Mouse (Mus musculus) intestine, postnatal 0 days (tissue): ENCODE data around the gene Sbpl. TPM values are rescaled to one million over a fixed set of nuclear protein-coding genes. Genes with fewer than 3 reads are reported as not detected.

Experiments
- ATAC-seq: fragments of 200-750 bp; cut with Nextera tagmentation; 2 replicates; pipeline ENCODE4 v1.8.0; 2017; ENCODE audit warnings: mild to moderate bottlenecking, moderate TSS enrichment, moderate library complexity
- H3K27ac ChIP-seq: fragments of 300-500 bp; sonication (generic); 2 replicates; pipeline ENCODE4 v1.5.1; 2014; ENCODE audit warnings: mild to moderate bottlenecking, low read depth, low read length, moderate library complexity
- H3K27me3 ChIP-seq: fragments of 300-500 bp; sonication (generic); replicated peaks from 2 replicates; pipeline ENCODE4 v1.6.1; 2014; ENCODE audit warnings: low read length, mixed read lengths; ENCODE audit not compliant: control insufficient read depth, insufficient read depth
- H3K36me3 ChIP-seq: fragments of 300-500 bp; sonication (generic); 2 replicates; pipeline ENCODE4 v1.6.1; 2014; ENCODE audit warnings: mild to moderate bottlenecking, moderate library complexity; ENCODE audit not compliant: control insufficient read depth, insufficient read depth
- H3K4me1 ChIP-seq: fragments of 300-500 bp; sonication (generic); replicated peaks from 2 replicates; pipeline ENCODE4 v1.6.1; 2014; ENCODE audit warnings: antibody characterized with exemption, low read length, mixed read lengths; ENCODE audit not compliant: control insufficient read depth, insufficient read depth
- H3K4me2 ChIP-seq: fragments of 300-500 bp; sonication (generic); replicated peaks from 2 replicates; pipeline ENCODE4 v1.6.1; 2014; ENCODE audit warnings: low read depth, mild to moderate bottlenecking, moderate library complexity
- H3K4me3 ChIP-seq: fragments of 300-500 bp; sonication (generic); 2 replicates; pipeline ENCODE4 v1.5.1; 2014; ENCODE audit warnings: low read depth, low read length
- H3K9ac ChIP-seq: fragments of 300-500 bp; sonication (generic); 2 replicates; pipeline ENCODE4 v1.6.1; 2014; ENCODE audit warnings: mild to moderate bottlenecking, low read depth, low read length
- H3K9me3 ChIP-seq: fragments of 300-500 bp; sonication (generic); 2 replicates; pipeline ENCODE4 v1.6.1; 2016; ENCODE audit warnings: mixed run types; ENCODE audit not compliant: control insufficient read depth
- CTCF ChIP-seq: sonication (generic); IDR thresholded peaks from 2 replicates; pipeline ENCODE4 v1.5.1; 2016; ENCODE audit warnings: low read depth, mild to moderate bottlenecking, control low read depth, antibody characterized with exemption, moderate library complexity
- WGBS: fragments of 180-500 bp; shearing (Covaris S2); extraction: QIAGEN DNeasy Blood & Tissue Kit; methylation state at CpG from one replicate; pipeline ENCODE4 v1.1.7; 2014; 5-methylcytosine and 5-hydroxymethylcytosine counted together
- polyA plus RNA-seq: library from polyadenylated mRNA; unstranded; fragments of >200 nt; fragmentation: Nextera tagmentation; extraction: Ambion mirVana; gene quantifications from 2 replicates; pipeline ENCODE4 v1.2.1, GENCODE M21; 2015

Gene Sbpl
- not detected in 2 replicates for polyA plus RNA-seq

GRCm38 (mm10) chr17:23955174-23955573, at the start of gene Sbpl:
Gene Sbpl (minus strand): TSS chr17:23955274.
- H3K36me3 ChIP-seq: no peaks in the 10 kb centered on the region
- no peak within 1 kb of the TSS for H3K27ac ChIP-seq
- H3K4me3 ChIP-seq: no peak within 1 kb of the TSS
- no peaks in the 10 kb centered on the region for H3K27me3 ChIP-seq
- no peaks in the 10 kb centered on the region for H3K9me3 ChIP-seq
- no peak for ATAC-seq
- H3K4me2 ChIP-seq: no peak within 1 kb of the TSS
- no peak within 1 kb of the TSS for H3K9ac ChIP-seq
- 76% methylated on average over 5 of the region's 5 CpGs for WGBS
- TF ChIP-seq CTCF: no peak
- H3K4me1 ChIP-seq: no peaks in the 10 kb centered on the region

GRCm38 (mm10) chr17:24004071-24004665, 49.1 kb upstream of the Sbpl start:
- Histone ChIP-seq H3K4me1 (peaks cover 12% of the 10 kb centered on the region; the same call in 1 of the 2 replicates), H3K9me3 (no peaks in the 10 kb centered on the region), H3K4me2 (no peak overlapping the region), H3K27ac (no peak overlapping the region), H3K36me3 (no peaks in the 10 kb centered on the region), H3K4me3 (no peak overlapping the region), H3K27me3 (no peaks in the 10 kb centered on the region), H3K9ac (no peak overlapping the region)
- 92% methylated on average over 14 of the region's 14 CpGs for WGBS
- ATAC-seq: no peak
- TF ChIP-seq CTCF: no peak

GRCm38 (mm10) chr17:24000404-24000803, 45.3 kb upstream of the Sbpl start:
- Histone ChIP-seq H3K4me1 (0 out of 2 replicates have a peak, but pooled peaks cover 4% of the 10 kb centered on the region), H3K9ac (no peak overlapping the region), H3K9me3 (no peaks in the 10 kb centered on the region), H3K27me3 (no peaks in the 10 kb centered on the region), H3K36me3 (no peaks in the 10 kb centered on the region), H3K4me3 (no peak overlapping the region), H3K4me2 (no peak overlapping the region), H3K27ac (no peak overlapping the region)
- no peak for TF ChIP-seq CTCF
- 19% methylated on average over 5 of the region's 5 CpGs for WGBS
- ATAC-seq: peak; percentile 42; the same call in 1 of the 2 replicates

GRCm38 (mm10) chr17:23998383-23998782, 43.3 kb upstream of the Sbpl start:
- Histone ChIP-seq H3K9ac (no peak overlapping the region), H3K4me2 (no peak overlapping the region), H3K27me3 (no peaks in the 10 kb centered on the region), H3K27ac (no peak overlapping the region), H3K9me3 (no peaks in the 10 kb centered on the region), H3K36me3 (no peaks in the 10 kb centered on the region), H3K4me3 (no peak overlapping the region), H3K4me1 (0 out of 2 replicates have a peak, but pooled peaks cover 4% of the 10 kb centered on the region)
- 55% methylated on average over 6 of the region's 6 CpGs for WGBS
- ATAC-seq: no peak
- no peak for TF ChIP-seq CTCF

- no peak within 1 kb of the TSS for H3K27ac ChIP-seq
- no peak within 1 kb of the TSS for H3K9ac ChIP-seq
- no peaks in the 10 kb centered on the region for H3K9me3 ChIP-seq
- no peak within 1 kb of the TSS for H3K4me2 ChIP-seq
- WGBS: 55% methylated on average over 2 of the region's 2 CpGs
- H3K4me3 ChIP-seq: no peak within 1 kb of the TSS
- H3K36me3 ChIP-seq: no peaks in the 10 kb centered on the region
- ATAC-seq: no peak
- no peaks in the 10 kb centered on the region for H3K27me3 ChIP-seq
- TF ChIP-seq CTCF: no peak
- H3K4me1 ChIP-seq: 0 out of 2 replicates have a peak, but pooled peaks cover 7% of the 10 kb centered on the region
Observed at GRCm38 (mm10) chr17:23997901-23998300, 42.8 kb upstream of the Sbpl start, which contains the start of gene Prss22. Gene Prss22 (minus strand): TSS chr17:23998100.

- 35% methylated on average over 1 of the region's 1 CpGs for WGBS
- Histone ChIP-seq H3K9me3 (no peaks in the 10 kb centered on the region), H3K27me3 (no peaks in the 10 kb centered on the region), H3K4me2 (no peak overlapping the region), H3K9ac (no peak overlapping the region), H3K27ac (no peak overlapping the region), H3K36me3 (no peaks in the 10 kb centered on the region), H3K4me1 (0 out of 2 replicates have a peak, but pooled peaks cover 12% of the 10 kb centered on the region), H3K4me3 (no peak overlapping the region)
- peak; percentile 53 for TF ChIP-seq CTCF
- ATAC-seq: no peak
Observed at GRCm38 (mm10) chr17:23995421-23995820, 40.3 kb upstream of the Sbpl start.
